Mouse (Mus musculus) heart, embryonic 10.5 days (tissue): ENCODE data around the gene Kcnab2. TPM values are rescaled to one million over a fixed set of nuclear protein-coding genes. Genes with fewer than 3 reads are reported as not detected.

Experiments used
- DNase-seq: peaks from one replicate; pipeline ENCODE4 v3.0.0-alpha.2; 2017; ENCODE audit warnings: low spot score
- H3K27ac ChIP-seq: fragments of 300-500 bp; sonication (generic); 2 replicates; pipeline ENCODE4 v1.5.1; 2016; ENCODE audit warnings: mild to moderate bottlenecking
- H3K27me3 ChIP-seq: fragments of 300-500 bp; sonication (generic); 2 replicates; pipeline ENCODE4 v1.6.1; 2016; ENCODE audit warnings: mild to moderate bottlenecking; ENCODE audit not compliant: poor library complexity, insufficient read depth, severe bottlenecking
- H3K36me3 ChIP-seq: fragments of 300-500 bp; sonication (generic); 2 replicates; pipeline ENCODE4 v1.6.1; 2016; ENCODE audit warnings: mild to moderate bottlenecking, moderate library complexity
- H3K4me1 ChIP-seq: fragments of 300-500 bp; sonication (generic); 2 replicates; pipeline ENCODE4 v1.6.1; 2016; ENCODE audit warnings: mild to moderate bottlenecking
- H3K4me3 ChIP-seq: fragments of 300-500 bp; sonication (generic); 2 replicates; pipeline ENCODE4 v1.5.1; 2016; ENCODE audit warnings: mild to moderate bottlenecking, moderate library complexity
- H3K9me3 ChIP-seq: fragments of 300-500 bp; sonication (generic); 2 replicates; pipeline ENCODE4 v1.6.1; 2016; ENCODE audit warnings: mild to moderate bottlenecking, moderate library complexity
- WGBS: fragments of 180-500 bp; shearing (Covaris S2); methylation state at CpG from one replicate; pipeline ENCODE4 v1.1.7; 2016; 5-methylcytosine and 5-hydroxymethylcytosine counted together
- polyA plus RNA-seq: library from polyadenylated mRNA; unstranded; fragments of >200 nt; fragmentation: Nextera tagmentation; extraction: Ambion mirVana; gene quantifications from 2 replicates; pipeline ENCODE4 v1.2.1, GENCODE M21; 2016

Kcnab2 gene
- polyA plus RNA-seq, result 4.2 and 4.8 TPM in 2 replicates

DNA sequence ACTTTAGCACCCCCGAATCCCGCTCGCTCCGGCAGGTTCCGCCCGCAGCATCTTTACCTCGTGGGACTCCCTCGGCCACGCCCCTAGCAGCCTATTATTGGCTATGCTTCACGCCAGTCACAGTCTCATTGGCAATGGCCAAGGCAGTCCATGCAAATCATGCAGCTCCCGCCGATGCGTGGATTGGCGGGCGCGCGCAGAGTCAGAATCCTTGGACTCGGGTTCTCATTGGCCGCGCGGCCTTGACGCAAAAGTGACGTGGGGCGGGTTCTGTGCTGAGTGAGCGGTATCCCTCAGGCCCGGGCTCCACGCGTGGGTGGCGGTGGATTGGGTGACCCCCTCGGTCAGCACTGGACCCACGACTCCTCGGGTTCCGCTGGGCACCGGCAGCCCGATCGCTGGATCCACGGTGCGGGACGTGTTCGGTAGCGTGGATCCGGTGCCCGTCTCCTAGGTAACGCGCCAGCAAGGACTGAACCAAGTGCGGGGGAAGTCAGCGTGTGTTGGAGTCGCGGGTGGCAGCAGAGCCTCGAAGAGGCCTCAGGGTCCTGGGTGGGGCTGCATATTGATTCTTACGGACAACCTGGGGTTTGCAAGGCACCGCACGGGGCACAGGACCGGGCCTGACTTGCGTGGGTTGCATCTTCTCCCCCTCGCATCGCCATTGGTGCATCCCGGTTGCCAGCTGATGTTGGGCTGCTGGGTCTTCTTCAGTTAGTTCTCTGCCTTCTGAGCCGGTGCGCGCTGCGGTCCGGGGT, at the start of gene Kcnab2:
Gene Kcnab2 (minus strand): TSS at position 406 of the 758 bp plus-strand sequence.
- Histone ChIP-seq H3K4me3 (peak within 1 kb of the TSS; percentile 70), H3K36me3 (no peaks in the 10 kb centered on the region), H3K27ac (peak within 1 kb of the TSS; percentile 97), H3K4me1 (peaks cover 23% of the 10 kb centered on the region), H3K27me3 (peaks cover 44% of the 10 kb centered on the region), H3K9me3 (0 out of 2 replicates have a peak, but pooled peaks cover 3% of the 10 kb centered on the region)
- under 1% methylated on average over 63 of the region's 63 CpGs for WGBS
- DNase-seq, result peak; percentile 98

DNA sequence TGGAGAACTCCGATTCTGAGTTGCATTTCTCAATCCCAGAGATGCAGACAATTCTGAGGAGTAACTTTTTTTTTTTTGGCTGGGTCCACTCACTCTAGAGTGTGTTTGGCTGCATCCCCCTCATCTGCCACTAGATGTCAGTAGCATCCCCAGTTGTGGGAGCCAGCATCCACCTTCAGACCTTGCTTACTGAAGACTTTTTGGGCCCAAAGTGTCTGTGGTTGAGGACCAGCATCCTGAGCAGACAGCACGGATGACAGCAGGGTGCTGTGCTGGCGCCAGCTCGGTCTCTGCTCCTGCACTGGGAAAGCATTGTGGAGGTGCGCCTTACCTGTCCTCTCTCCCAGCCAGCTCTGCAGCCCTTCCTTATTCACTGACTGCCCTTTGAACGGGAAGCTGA, 42.4 kb upstream of the Kcnab2 start:
- Histone ChIP-seq H3K4me1 (0 out of 2 replicates have a peak, but pooled peaks cover 5% of the 10 kb centered on the region), H3K9me3 (no peaks in the 10 kb centered on the region), H3K36me3 (no peaks in the 10 kb centered on the region), H3K27ac (no peak overlapping the region), H3K4me3 (no peak overlapping the region), H3K27me3 (0 out of 2 replicates have a peak, but pooled peaks cover 3% of the 10 kb centered on the region)
- WGBS, result 37% methylated on average over 6 of the region's 6 CpGs
- DNase-seq, result no peak

DNA sequence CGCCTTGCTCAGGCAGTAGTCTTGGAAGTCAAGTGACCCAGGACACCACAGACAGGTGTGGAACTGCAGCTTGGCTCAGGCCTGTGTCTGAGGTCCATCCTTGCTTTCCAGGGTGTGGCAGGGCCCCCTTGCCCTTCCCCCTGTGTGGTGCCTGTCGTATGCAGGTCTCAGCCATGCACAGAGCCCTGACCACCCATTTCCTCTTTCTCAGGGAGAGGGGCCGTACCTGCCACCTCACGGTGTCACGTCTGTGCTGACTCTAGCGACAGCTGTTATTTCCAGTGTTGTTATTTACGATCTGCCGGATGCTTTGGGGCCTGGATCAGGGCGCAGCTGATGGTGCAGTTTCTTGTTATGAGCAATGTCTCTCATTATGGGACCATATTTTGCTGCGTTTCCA, 41.4 kb upstream of the Kcnab2 start:
- 82% methylated on average over 10 of the region's 10 CpGs for WGBS
- H3K27me3 ChIP-seq, result 0 out of 2 replicates have a peak, but pooled peaks cover 3% of the 10 kb centered on the region
- H3K9me3 ChIP-seq, result no peaks in the 10 kb centered on the region
- H3K4me1 ChIP-seq, result 0 out of 2 replicates have a peak, but pooled peaks cover 5% of the 10 kb centered on the region
- H3K4me3 ChIP-seq, result no peak overlapping the region
- DNase-seq, result no peak
- H3K36me3 ChIP-seq, result no peaks in the 10 kb centered on the region
- H3K27ac ChIP-seq, result no peak overlapping the region

DNA sequence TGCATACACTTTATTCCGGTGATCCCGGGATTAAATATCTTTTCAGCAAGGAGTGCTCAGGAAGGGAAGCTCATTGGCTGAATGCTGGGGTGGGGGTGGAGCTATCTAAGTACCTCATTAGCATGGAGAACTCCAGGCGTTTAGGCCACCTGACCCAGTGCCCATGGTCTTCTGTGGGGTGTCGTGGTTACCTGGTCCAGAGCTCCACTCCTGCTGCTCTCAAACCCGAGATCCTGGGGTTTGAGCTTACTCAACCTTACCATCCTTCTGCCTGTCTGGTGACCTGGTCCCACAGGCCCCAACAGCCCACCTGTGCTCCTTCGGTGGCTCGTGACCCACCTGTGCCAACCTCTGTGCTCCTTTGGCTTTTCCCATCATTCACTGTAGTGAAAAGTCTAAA, 37.2 kb upstream of the Kcnab2 start:
- Histone ChIP-seq H3K9me3 (no peaks in the 10 kb centered on the region; the same call in 1 of the 2 replicates), H3K4me3 (no peak overlapping the region), H3K4me1 (0 out of 2 replicates have a peak, but pooled peaks cover 5% of the 10 kb centered on the region), H3K36me3 (0 out of 2 replicates have a peak, but pooled peaks cover 4% of the 10 kb centered on the region), H3K27me3 (no peaks in the 10 kb centered on the region), H3K27ac (no peak overlapping the region)
- DNase-seq, result no peak
- WGBS, result 73% methylated on average over 7 of the region's 7 CpGs

- no peak overlapping the region for H3K27ac ChIP-seq
- DNase-seq, result no peak
- no peak overlapping the region for H3K4me3 ChIP-seq
- H3K36me3 ChIP-seq, result peaks cover 14% of the 10 kb centered on the region
- H3K9me3 ChIP-seq, result peaks cover 8% of the 10 kb centered on the region
- no peaks in the 10 kb centered on the region for H3K4me1 ChIP-seq
- no peaks in the 10 kb centered on the region for H3K27me3 ChIP-seq
- 77% methylated on average over 18 of the region's 18 CpGs for WGBS
These were observed 34.7 kb upstream of the Kcnab2 start for GRCm38 (mm10) chr4:152512221-152512925.

- WGBS, result 35% methylated on average over 20 of the region's 20 CpGs
- H3K4me1 ChIP-seq, result peaks cover 31% of the 10 kb centered on the region
- H3K9me3 ChIP-seq, result peaks cover 8% of the 10 kb centered on the region
- no peak overlapping the region for H3K27ac ChIP-seq
- H3K27me3 ChIP-seq, result 0 out of 2 replicates have a peak, but pooled peaks cover 8% of the 10 kb centered on the region
- H3K4me3 ChIP-seq, result no peak overlapping the region
- DNase-seq, result no peak
- peaks cover 16% of the 10 kb centered on the region for H3K36me3 ChIP-seq
These were observed 16.7 kb upstream of the Kcnab2 start for GRCm38 (mm10) chr4:152494360-152494879.

DNA sequence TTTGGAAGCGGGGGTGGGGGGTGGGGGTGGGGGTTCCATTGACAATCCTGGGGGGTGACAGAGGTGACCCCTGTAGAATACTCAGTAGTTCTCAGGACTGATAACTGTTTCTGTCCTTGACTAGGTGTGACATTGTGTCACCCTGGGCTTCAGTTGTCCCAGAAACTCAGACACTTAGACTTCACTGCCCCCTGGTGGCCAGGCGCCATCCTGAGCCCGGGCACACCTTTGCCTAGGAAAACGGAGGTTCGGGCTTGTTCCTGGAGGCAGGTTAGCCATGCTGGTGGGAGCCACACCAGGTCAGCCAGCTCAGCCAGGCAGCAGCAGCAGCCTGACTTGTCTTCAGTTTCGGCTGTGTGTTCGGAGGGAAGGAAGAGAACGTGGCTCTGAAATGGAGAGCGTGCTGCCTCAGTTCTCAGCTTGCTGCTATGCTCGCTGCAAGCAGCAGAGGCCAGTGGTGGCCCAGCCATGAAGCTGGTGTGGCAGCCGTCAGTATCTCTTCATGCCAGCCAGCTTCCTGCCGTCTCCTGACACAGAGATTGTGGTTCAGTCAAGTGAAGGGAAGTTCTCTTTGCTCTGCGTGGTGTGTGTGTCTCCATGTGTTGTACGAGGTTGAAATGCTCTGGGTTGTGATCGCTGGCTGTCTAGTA, 13.7 kb upstream of the Kcnab2 start:
- 43% methylated on average over 15 of the region's 15 CpGs for WGBS
- Histone ChIP-seq H3K36me3 (no peaks in the 10 kb centered on the region), H3K4me3 (peak overlapping the region; percentile 2; the same call in 1 of the 2 replicates), H3K4me1 (peaks cover 28% of the 10 kb centered on the region), H3K9me3 (no peaks in the 10 kb centered on the region), H3K27me3 (0 out of 2 replicates have a peak, but pooled peaks cover 8% of the 10 kb centered on the region), H3K27ac (0 out of 2 replicates have a peak overlapping the region, but pooled peaks have one; percentile 10)
- peak; percentile 85 for DNase-seq

- WGBS, result 80% methylated on average over 14 of the region's 14 CpGs
- DNase-seq, result no peak
These were observed 12.6 kb upstream of the Kcnab2 start for GRCm38 (mm10) chr4:152490311-152490710.

GRCm38 (mm10) chr4:152488046-152488445, 10.4 kb upstream of the Kcnab2 start:
- H3K27ac ChIP-seq, result no peak overlapping the region
- 83% methylated on average over 10 of the region's 10 CpGs for WGBS

More at GRCm38 (mm10) chr4:152490311-152490710, 12.6 kb upstream of the Kcnab2 start:
- peaks cover 21% of the 10 kb centered on the region for H3K4me1 ChIP-seq
- H3K9me3 ChIP-seq, result no peaks in the 10 kb centered on the region
- H3K36me3 ChIP-seq, result no peaks in the 10 kb centered on the region
- 0 out of 2 replicates have a peak overlapping the region, but pooled peaks have one; percentile 5 for H3K27ac ChIP-seq
- H3K4me3 ChIP-seq, result no peak overlapping the region
- 0 out of 2 replicates have a peak, but pooled peaks cover 8% of the 10 kb centered on the region for H3K27me3 ChIP-seq

DNA sequence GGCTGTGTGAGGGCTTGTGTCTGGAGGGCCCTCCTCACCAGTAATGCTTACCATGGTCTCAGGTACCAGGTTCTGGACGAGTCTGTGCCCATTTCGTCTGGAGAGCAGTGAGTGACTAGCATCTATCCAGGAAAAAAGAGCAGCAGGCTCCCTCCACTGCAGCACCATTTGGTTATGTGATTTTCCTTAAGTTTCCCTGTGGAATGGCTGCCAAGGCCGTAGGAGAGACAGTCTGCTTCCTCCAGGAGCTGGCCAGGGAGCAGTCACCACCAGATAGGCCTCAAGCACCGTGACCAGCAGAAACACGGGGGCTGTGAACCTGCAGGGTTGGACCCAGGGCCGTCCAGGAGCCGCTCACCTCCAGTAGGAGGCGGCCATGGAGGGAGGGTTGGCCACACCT, 2.8 kb upstream of the Kcnab2 start:
- H3K27me3 ChIP-seq, result peaks cover 22% of the 10 kb centered on the region
- H3K27ac ChIP-seq, result no peak overlapping the region
- H3K36me3 ChIP-seq, result no peaks in the 10 kb centered on the region
- 46% methylated on average over 8 of the region's 8 CpGs for WGBS
- H3K9me3 ChIP-seq, result no peaks in the 10 kb centered on the region
- no peak overlapping the region for H3K4me3 ChIP-seq
- no peak for DNase-seq
- peaks cover 23% of the 10 kb centered on the region for H3K4me1 ChIP-seq

More at GRCm38 (mm10) chr4:152488046-152488445, 10.4 kb upstream of the Kcnab2 start:
- Histone ChIP-seq H3K27me3 (no peaks in the 10 kb centered on the region), H3K4me3 (no peak overlapping the region), H3K9me3 (no peaks in the 10 kb centered on the region), H3K36me3 (no peaks in the 10 kb centered on the region), H3K4me1 (peaks cover 16% of the 10 kb centered on the region)
- DNase-seq, result no peak

- Histone ChIP-seq H3K4me1 (peaks cover 23% of the 10 kb centered on the region), H3K4me3 (peak overlapping the region; percentile 70), H3K36me3 (no peaks in the 10 kb centered on the region), H3K27me3 (peaks cover 44% of the 10 kb centered on the region), H3K27ac (peak overlapping the region; percentile 97), H3K9me3 (no peaks in the 10 kb centered on the region)
- peak; percentile 85 for DNase-seq
- WGBS, result under 1% methylated on average over 13 of the region's 13 CpGs
These were observed 525 bp upstream of the Kcnab2 start for GRCm38 (mm10) chr4:152478224-152478567.

- Histone ChIP-seq H3K4me3 (peak overlapping the region; percentile 70), H3K36me3 (no peaks in the 10 kb centered on the region), H3K4me1 (peaks cover 23% of the 10 kb centered on the region), H3K27ac (peak overlapping the region; percentile 97), H3K27me3 (peaks cover 44% of the 10 kb centered on the region), H3K9me3 (0 out of 2 replicates have a peak, but pooled peaks cover 8% of the 10 kb centered on the region)
- under 1% methylated on average over 21 of the region's 21 CpGs for WGBS
- no peak for DNase-seq
These were observed 585 bp downstream of the Kcnab2 start for GRCm38 (mm10) chr4:152477106-152477465.
